Mouse (Mus musculus) liver, adult 10 weeks (tissue): Measurements from ENCODE around the gene Tgfa. TPM values are rescaled to one million over a fixed set of nuclear protein-coding genes. Genes with fewer than 3 reads are reported as not detected.

Experiments
- polyA plus RNA-seq: library from polyadenylated mRNA; stranded (reverse); fragments of 350-450 nt; fragmentation: Illumina TruSeq; extraction: RNeasy Lipid Tissue Mini Kit (QIAGEN cat#74804); gene quantifications from one replicate; pipeline ENCODE4 v1.2.3, GENCODE M21; 2014; ENCODE audit warnings: low read depth, low replicate concordance

Gene Tgfa
- polyA plus RNA-seq, result 7.5 TPM

DNA sequence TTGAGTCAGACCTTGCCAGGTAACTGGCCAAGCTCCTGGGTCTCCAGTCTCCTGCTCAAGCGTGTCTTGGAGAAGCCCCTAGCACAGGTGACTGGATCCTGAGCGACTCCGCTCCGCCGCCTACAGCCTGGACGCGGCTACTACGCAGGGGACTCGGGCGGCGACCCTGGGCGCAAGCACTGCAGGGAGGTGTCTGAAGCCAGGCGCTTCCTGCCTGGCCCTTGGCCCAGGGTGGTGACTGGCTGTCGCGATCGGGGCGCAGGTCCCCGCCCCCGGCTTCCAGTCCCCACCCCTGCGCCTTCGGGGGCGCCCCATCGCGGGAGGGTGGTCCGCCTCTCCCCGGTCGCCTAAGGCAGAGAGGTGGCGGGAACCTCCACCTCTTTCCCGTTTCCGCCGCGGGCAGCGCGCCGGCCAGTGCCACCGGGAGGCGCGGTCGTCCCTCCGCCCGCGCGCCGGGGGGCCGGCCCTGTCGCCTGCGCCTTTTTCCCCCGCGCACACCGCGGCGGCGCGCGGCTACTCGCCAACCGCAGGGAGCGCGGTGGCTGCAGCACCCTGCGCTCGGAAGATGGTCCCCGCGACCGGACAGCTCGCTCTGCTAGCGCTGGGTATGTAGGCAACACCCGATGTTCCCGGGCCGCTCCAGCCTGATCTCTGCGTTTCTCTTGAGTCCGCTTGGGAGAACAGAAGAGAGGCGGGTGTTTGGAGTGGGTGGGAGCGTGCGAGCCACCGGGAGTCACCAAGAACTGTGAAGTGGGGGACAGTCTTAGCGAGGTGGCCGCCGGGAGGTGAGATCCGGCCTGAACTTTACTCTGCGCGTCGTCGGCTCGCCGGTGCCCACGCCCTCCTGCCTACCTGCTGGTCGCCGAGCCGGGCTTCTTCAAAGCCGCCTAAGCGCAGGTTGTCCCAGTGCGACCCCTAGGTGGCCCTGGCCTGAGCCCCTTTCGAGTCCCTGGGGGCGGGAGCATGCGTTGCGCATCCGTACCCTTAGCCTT, at the start of gene Tgfa:
Tgfa (plus strand) TSS at position 283 of the 992 bp plus-strand sequence.

Other genes starting within 250 kb of the Tgfa start
- gene Dusp11, start 233.6 kb upstream of the Tgfa start, polyA plus RNA-seq, result 90.8 TPM
- gene Figla, start 179.1 kb upstream of the Tgfa start, polyA plus RNA-seq, result not detected
- not detected for gene Add2, start 166.5 kb upstream of the Tgfa start, polyA plus RNA-seq
- gene Fam136a, start 170.4 kb downstream of the Tgfa start, polyA plus RNA-seq, result 122 TPM
- gene Snrpg, start 176.1 kb downstream of the Tgfa start, polyA plus RNA-seq, result 15.7 TPM
- gene Pcyox1, start 201.9 kb downstream of the Tgfa start, polyA plus RNA-seq, result 103 TPM
- 13.7 TPM for gene Tia1, start 209.0 kb downstream of the Tgfa start, polyA plus RNA-seq
- gene Gm44790, start 231.4 kb downstream of the Tgfa start, polyA plus RNA-seq, result not detected
- 9.0 TPM for gene C87436, start 243.2 kb downstream of the Tgfa start, polyA plus RNA-seq